Mouse (Mus musculus) lung, adult 2 months (tissue): ENCODE data around the gene St6galnac1.

Experiments
- CTCF ChIP-seq: fragments of 200-500 bp; IDR thresholded peaks from 2 replicates; pipeline ENCODE4 v1.5.1; 2011; ENCODE audit warnings: mild to moderate bottlenecking, low read length, control low read depth; ENCODE audit not compliant: insufficient read depth
- POLR2A ChIP-seq: fragments of 200-500 bp; IDR thresholded peaks from 2 replicates; pipeline ENCODE4 v1.6.1; 2011; ENCODE audit warnings: low read depth, mild to moderate bottlenecking, control low read depth, low read length, borderline replicate concordance; ENCODE audit errors: extremely low read depth

GRCm38 (mm10) chr11:116753674-116754470 lies 21.4 kb downstream of the St6galnac1 start:
- no peak for TF ChIP-seq CTCF
- no peak for TF ChIP-seq POLR2A
